Mouse (Mus musculus) intestine, postnatal 0 days (tissue): ENCODE data around the gene Hnrnpf. TPM values are rescaled to one million over a fixed set of nuclear protein-coding genes. Genes with fewer than 3 reads are reported as not detected.
A peak's percentile ranks its signal among the peaks of the same experiment; 100 is the strongest.
"Not testable (repeated sequence)": the region's sequence is repeated elsewhere in the genome, so short reads cannot be mapped to it uniquely, and the experiment has no call there.

Experiments
- ATAC-seq: fragments of 200-750 bp; cut with Nextera tagmentation; 2 replicates; pipeline ENCODE4 v1.8.0; 2017; ENCODE audit warnings: mild to moderate bottlenecking, moderate TSS enrichment, moderate library complexity
- H3K27ac ChIP-seq: fragments of 300-500 bp; sonication (generic); 2 replicates; pipeline ENCODE4 v1.5.1; 2014; ENCODE audit warnings: mild to moderate bottlenecking, low read depth, low read length, moderate library complexity
- H3K27me3 ChIP-seq: fragments of 300-500 bp; sonication (generic); replicated peaks from 2 replicates; pipeline ENCODE4 v1.6.1; 2014; ENCODE audit warnings: low read length, mixed read lengths; ENCODE audit not compliant: control insufficient read depth, insufficient read depth
- H3K36me3 ChIP-seq: fragments of 300-500 bp; sonication (generic); 2 replicates; pipeline ENCODE4 v1.6.1; 2014; ENCODE audit warnings: mild to moderate bottlenecking, moderate library complexity; ENCODE audit not compliant: control insufficient read depth, insufficient read depth
- H3K4me1 ChIP-seq: fragments of 300-500 bp; sonication (generic); replicated peaks from 2 replicates; pipeline ENCODE4 v1.6.1; 2014; ENCODE audit warnings: antibody characterized with exemption, low read length, mixed read lengths; ENCODE audit not compliant: control insufficient read depth, insufficient read depth
- H3K4me2 ChIP-seq: fragments of 300-500 bp; sonication (generic); replicated peaks from 2 replicates; pipeline ENCODE4 v1.6.1; 2014; ENCODE audit warnings: low read depth, mild to moderate bottlenecking, moderate library complexity
- H3K4me3 ChIP-seq: fragments of 300-500 bp; sonication (generic); 2 replicates; pipeline ENCODE4 v1.5.1; 2014; ENCODE audit warnings: low read depth, low read length
- H3K9ac ChIP-seq: fragments of 300-500 bp; sonication (generic); 2 replicates; pipeline ENCODE4 v1.6.1; 2014; ENCODE audit warnings: mild to moderate bottlenecking, low read depth, low read length
- H3K9me3 ChIP-seq: fragments of 300-500 bp; sonication (generic); 2 replicates; pipeline ENCODE4 v1.6.1; 2016; ENCODE audit warnings: mixed run types; ENCODE audit not compliant: control insufficient read depth
- CTCF ChIP-seq: sonication (generic); IDR thresholded peaks from 2 replicates; pipeline ENCODE4 v1.5.1; 2016; ENCODE audit warnings: low read depth, mild to moderate bottlenecking, control low read depth, antibody characterized with exemption, moderate library complexity
- WGBS: fragments of 180-500 bp; shearing (Covaris S2); extraction: QIAGEN DNeasy Blood & Tissue Kit; methylation state at CpG from one replicate; pipeline ENCODE4 v1.1.7; 2014; 5-methylcytosine and 5-hydroxymethylcytosine counted together
- polyA plus RNA-seq: library from polyadenylated mRNA; unstranded; fragments of >200 nt; fragmentation: Nextera tagmentation; extraction: Ambion mirVana; gene quantifications from 2 replicates; pipeline ENCODE4 v1.2.1, GENCODE M21; 2015

Hnrnpf gene
- polyA plus RNA-seq, 1 experiment from 2014 or later: 340 TPM

GRCm38 (mm10) chr6:117863751-117864150 is 36.4 kb upstream of the Hnrnpf start:
- 90% methylated on average over 8 of the region's 8 CpGs for WGBS
- no peaks in the 10 kb centered on the region for H3K9me3 ChIP-seq
- no peak overlapping the region; the same call in 1 of the 2 replicates for H3K4me2 ChIP-seq
- ATAC-seq: no peak
- H3K4me1 ChIP-seq: no peaks in the 10 kb centered on the region
- TF ChIP-seq CTCF: no peak
- no peak overlapping the region for H3K4me3 ChIP-seq
- H3K36me3 ChIP-seq: no peaks in the 10 kb centered on the region
- H3K9ac ChIP-seq: no peak overlapping the region
- no peak overlapping the region for H3K27ac ChIP-seq
- no peaks in the 10 kb centered on the region for H3K27me3 ChIP-seq

GRCm38 (mm10) chr6:117868187-117868586 is 31.9 kb upstream of the Hnrnpf start:
- no peak overlapping the region for H3K4me3 ChIP-seq
- H3K27me3 ChIP-seq: no peaks in the 10 kb centered on the region
- H3K4me1 ChIP-seq: no peaks in the 10 kb centered on the region
- TF ChIP-seq CTCF: no peak
- no peaks in the 10 kb centered on the region for H3K9me3 ChIP-seq
- H3K9ac ChIP-seq: no peak overlapping the region
- H3K4me2 ChIP-seq: 0 out of 2 replicates have a peak overlapping the region, but pooled peaks have one; percentile 21
- ATAC-seq: peak; percentile 53; the same call in 1 of the 2 replicates
- WGBS: 61% methylated on average over 8 of the region's 8 CpGs
- H3K27ac ChIP-seq: no peak overlapping the region
- no peaks in the 10 kb centered on the region for H3K36me3 ChIP-seq

- no peak for ATAC-seq
- Histone ChIP-seq H3K27ac (no peak overlapping the region), H3K9me3 (no peaks in the 10 kb centered on the region), H3K4me3 (no peak overlapping the region), H3K36me3 (no peaks in the 10 kb centered on the region), H3K4me1 (no peaks in the 10 kb centered on the region), H3K4me2 (no peak overlapping the region), H3K9ac (no peak overlapping the region), H3K27me3 (no peaks in the 10 kb centered on the region)
- 81% methylated on average over 14 of the region's 14 CpGs for WGBS
- TF ChIP-seq CTCF: no peak
Observed at GRCm38 (mm10) chr6:117871034-117871433, 29.1 kb upstream of the Hnrnpf start.

GRCm38 (mm10) chr6:117873450-117873849 is 26.7 kb upstream of the Hnrnpf start:
- not testable (repeated sequence) for H3K4me3 ChIP-seq, H3K36me3 ChIP-seq, ATAC-seq, H3K27ac ChIP-seq, H3K9ac ChIP-seq, H3K4me1 ChIP-seq, H3K27me3 ChIP-seq, H3K9me3 ChIP-seq, H3K4me2 ChIP-seq
- 89% methylated on average over 7 of the region's 7 CpGs for WGBS

GRCm38 (mm10) chr6:117874621-117875281 is 25.4 kb upstream of the Hnrnpf start:
- H3K9me3 ChIP-seq: no peaks in the 10 kb centered on the region
- H3K4me1 ChIP-seq: no peaks in the 10 kb centered on the region
- WGBS: 59% methylated on average over 3 of the region's 3 CpGs
- no peak for TF ChIP-seq CTCF
- H3K4me3 ChIP-seq: no peak overlapping the region
- H3K4me2 ChIP-seq: no peak overlapping the region
- peak overlapping the region; percentile 30; the same call in 1 of the 2 replicates for H3K27ac ChIP-seq
- 0 out of 2 replicates have a peak, but pooled peaks have one; percentile 8 for ATAC-seq
- no peaks in the 10 kb centered on the region for H3K27me3 ChIP-seq
- H3K9ac ChIP-seq: no peak overlapping the region
- H3K36me3 ChIP-seq: no peaks in the 10 kb centered on the region

- 11% methylated on average over 26 of the region's 26 CpGs for WGBS
Observed at GRCm38 (mm10) chr6:117878700-117879407, 21.3 kb upstream of the Hnrnpf start.

More at GRCm38 (mm10) chr6:117878700-117879407, 21.3 kb upstream of the Hnrnpf start:
- peak overlapping the region; percentile 61 for H3K4me2 ChIP-seq
- no peaks in the 10 kb centered on the region for H3K36me3 ChIP-seq
- peak overlapping the region; percentile 58 for H3K9ac ChIP-seq
- peak overlapping the region; percentile 99 for H3K27ac ChIP-seq
- H3K4me3 ChIP-seq: peak overlapping the region; percentile 48
- H3K9me3 ChIP-seq: no peaks in the 10 kb centered on the region
- H3K4me1 ChIP-seq: peaks cover 3% of the 10 kb centered on the region; the same call in 1 of the 2 replicates
- peak; percentile 83 for ATAC-seq
- H3K27me3 ChIP-seq: no peaks in the 10 kb centered on the region
- TF ChIP-seq CTCF: no peak
